Mouse (Mus musculus): ENCODE measurements around the gene Zdhhc8. TPM values are rescaled to one million over a fixed set of nuclear protein-coding genes. Genes with fewer than 3 reads are reported as not detected.

The Zdhhc8 gene
- polyA plus RNA-seq, 1 experiment from 2014 or later = 4.3 TPM

DNA sequence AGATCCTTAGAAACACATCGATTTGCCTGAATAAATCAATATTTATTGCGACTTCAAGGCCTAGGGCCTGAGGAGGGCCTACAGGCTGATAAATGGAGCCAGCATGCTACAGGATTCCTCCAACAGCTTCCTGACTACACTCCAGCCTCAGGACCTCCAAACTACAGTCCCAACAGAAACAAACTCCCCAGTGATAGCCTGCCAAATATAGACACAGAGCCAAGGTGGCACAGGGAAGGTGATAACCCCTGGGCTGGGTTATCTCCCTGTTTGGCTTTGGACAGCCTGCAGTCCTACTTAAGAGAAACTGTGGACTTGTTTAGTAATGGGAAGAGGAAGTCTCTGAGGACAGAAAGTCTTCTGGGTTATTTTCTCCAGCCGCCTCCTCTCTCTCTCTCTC is 47.7 kb downstream of the Zdhhc8 start:
- 64% methylated on average over 3 of the region's 3 CpGs for WGBS (ENCODE audit: insufficient replicate concordance)
- Histone ChIP-seq H3K27ac (no peak overlapping the region), H3K4me1 (no peaks in the 10 kb centered on the region), H3K27me3 (replicated peaks) (no peaks in the 10 kb centered on the region), H3K9ac (no peak overlapping the region), H3K9me3 (replicated peaks) (no peaks in the 10 kb centered on the region), H3K36me3 (no peaks in the 10 kb centered on the region), H3K4me3 (no peak overlapping the region), H3K4me2 (no peak overlapping the region)
- ATAC-seq = no peak

DNA sequence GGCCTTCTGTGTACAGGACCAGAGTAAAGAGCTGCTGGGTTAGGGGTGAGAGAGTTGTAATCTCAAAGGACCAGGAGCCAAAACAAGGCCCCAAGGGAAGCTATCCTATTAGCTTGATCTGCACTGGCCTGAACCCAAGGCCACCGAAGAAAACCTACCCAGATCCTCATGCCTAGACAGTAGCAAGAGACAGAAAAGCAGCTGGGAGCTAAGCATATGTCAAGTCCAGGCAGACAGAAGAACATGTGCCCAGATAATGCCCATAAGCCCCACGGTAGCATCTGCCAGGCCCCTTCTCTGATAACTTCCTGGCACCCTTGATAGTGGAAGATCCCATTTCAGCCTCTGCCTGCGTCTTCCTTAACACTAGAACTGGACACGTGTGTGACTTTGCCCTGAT is 48.1 kb downstream of the Zdhhc8 start:
- H3K4me2 ChIP-seq = no peak overlapping the region
- H3K9me3 ChIP-seq (replicated peaks) = no peaks in the 10 kb centered on the region
- no peaks in the 10 kb centered on the region for H3K27me3 ChIP-seq (replicated peaks)
- 50% methylated on average over 4 of the region's 4 CpGs for WGBS (ENCODE audit: insufficient replicate concordance)
- no peak overlapping the region for H3K4me3 ChIP-seq
- no peaks in the 10 kb centered on the region for H3K36me3 ChIP-seq
- no peak for ATAC-seq
- no peaks in the 10 kb centered on the region for H3K4me1 ChIP-seq
- no peak overlapping the region for H3K27ac ChIP-seq
- H3K9ac ChIP-seq = no peak overlapping the region

DNA sequence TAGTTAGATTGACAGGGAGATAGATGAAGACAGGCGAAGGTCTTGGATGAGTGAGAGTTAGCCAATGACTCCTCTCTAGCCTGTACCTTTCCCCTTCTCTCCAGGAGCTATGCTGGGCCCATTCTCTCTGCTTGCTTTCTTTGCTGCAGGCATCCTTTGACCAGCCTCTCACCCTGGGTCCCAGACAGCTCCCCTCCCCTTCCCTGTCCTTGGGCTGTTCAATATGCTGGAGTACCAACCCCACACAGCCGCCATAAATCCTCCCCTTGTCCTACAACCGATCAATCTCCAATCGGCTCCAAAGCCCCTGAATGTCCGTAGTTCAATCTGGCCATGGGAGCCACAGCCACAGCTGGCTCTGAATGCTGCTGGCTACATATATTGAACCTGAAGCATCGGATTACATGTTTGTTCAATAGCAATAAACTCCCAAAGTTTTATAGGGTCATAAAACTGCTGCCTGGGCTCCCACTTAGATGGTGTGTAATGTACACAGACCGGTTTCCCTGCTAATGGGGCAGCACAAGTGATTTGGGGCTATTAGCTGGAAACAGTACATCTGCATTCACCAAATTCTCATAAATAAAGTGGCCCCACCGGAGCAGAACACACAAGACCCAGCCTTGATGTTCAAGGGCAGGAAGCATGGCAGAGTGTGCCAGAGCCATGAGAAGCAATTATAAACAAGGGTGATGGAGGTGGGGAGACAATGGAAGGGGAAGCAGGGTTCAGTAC is 49.1 kb downstream of the Zdhhc8 start:
- Histone ChIP-seq H3K9ac (no peak overlapping the region), H3K4me1 (no peaks in the 10 kb centered on the region), H3K4me2 (no peak overlapping the region), H3K9me3 (replicated peaks) (no peaks in the 10 kb centered on the region), H3K36me3 (no peaks in the 10 kb centered on the region), H3K4me3 (no peak overlapping the region), H3K27me3 (replicated peaks) (peaks cover 4% of the 10 kb centered on the region; the same call in 1 of the 2 replicates), H3K27ac (no peak overlapping the region)
- ATAC-seq = no peak
- 68% methylated on average over 8 of the region's 8 CpGs for WGBS (ENCODE audit: insufficient replicate concordance)

GRCm38 (mm10) chr16:18182766-18183165 is 52.2 kb downstream of the Zdhhc8 start:
- Histone ChIP-seq H3K36me3 (no peaks in the 10 kb centered on the region), H3K4me1 (0 out of 2 replicates have a peak, but pooled peaks cover 8% of the 10 kb centered on the region), H3K9me3 (replicated peaks) (no peaks in the 10 kb centered on the region), H3K4me3 (no peak overlapping the region), H3K27me3 (replicated peaks) (peaks cover 14% of the 10 kb centered on the region; the same call in 1 of the 2 replicates), H3K4me2 (no peak overlapping the region), H3K27ac (no peak overlapping the region), H3K9ac (no peak overlapping the region)
- no peak for ATAC-seq
- 55% methylated on average over 8 of the region's 8 CpGs for WGBS (ENCODE audit: insufficient replicate concordance)

DNA sequence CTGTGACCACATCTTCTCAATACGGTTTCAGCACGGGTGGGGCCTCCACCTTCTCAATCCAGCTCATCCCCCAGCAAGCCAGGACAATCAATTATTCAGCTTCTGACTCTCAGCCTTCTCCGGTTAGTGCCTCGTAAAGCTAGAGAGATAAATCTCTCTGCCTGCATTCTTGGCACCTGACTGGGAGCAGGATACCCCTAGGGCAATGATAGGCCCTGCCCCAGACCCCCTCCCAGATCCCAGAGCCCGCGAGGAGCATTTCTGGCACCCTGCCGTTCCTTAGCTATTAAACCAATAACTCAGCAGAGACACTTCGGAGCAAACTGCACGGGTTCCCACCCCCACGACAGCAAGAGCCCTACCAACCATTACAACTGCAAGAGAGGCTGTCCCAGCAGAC is 53.5 kb downstream of the Zdhhc8 start:
- no peaks in the 10 kb centered on the region for H3K36me3 ChIP-seq
- H3K27ac ChIP-seq = no peak overlapping the region
- 0 out of 2 replicates have a peak, but pooled peaks cover 12% of the 10 kb centered on the region for H3K4me1 ChIP-seq
- H3K27me3 ChIP-seq (replicated peaks) = peaks cover 14% of the 10 kb centered on the region; the same call in 1 of the 2 replicates
- H3K9ac ChIP-seq = no peak overlapping the region
- no peak for ATAC-seq
- no peaks in the 10 kb centered on the region for H3K9me3 ChIP-seq (replicated peaks)
- WGBS (ENCODE audit: insufficient replicate concordance) = 55% methylated on average over 10 of the region's 10 CpGs
- H3K4me2 ChIP-seq = no peak overlapping the region
- H3K4me3 ChIP-seq = no peak overlapping the region

GRCm38 (mm10) chr16:18179591-18179990 is 55.3 kb downstream of the Zdhhc8 start:
- Histone ChIP-seq H3K36me3 (no peaks in the 10 kb centered on the region), H3K9ac (no peak overlapping the region), H3K9me3 (replicated peaks) (no peaks in the 10 kb centered on the region), H3K4me3 (no peak overlapping the region), H3K4me2 (no peak overlapping the region), H3K27me3 (replicated peaks) (peaks cover 14% of the 10 kb centered on the region; the same call in 1 of the 2 replicates), H3K4me1 (peaks cover 20% of the 10 kb centered on the region; the same call in 1 of the 2 replicates), H3K27ac (no peak overlapping the region)
- ATAC-seq = no peak
- WGBS (ENCODE audit: insufficient replicate concordance) = 48% methylated on average over 2 of the region's 2 CpGs

DNA sequence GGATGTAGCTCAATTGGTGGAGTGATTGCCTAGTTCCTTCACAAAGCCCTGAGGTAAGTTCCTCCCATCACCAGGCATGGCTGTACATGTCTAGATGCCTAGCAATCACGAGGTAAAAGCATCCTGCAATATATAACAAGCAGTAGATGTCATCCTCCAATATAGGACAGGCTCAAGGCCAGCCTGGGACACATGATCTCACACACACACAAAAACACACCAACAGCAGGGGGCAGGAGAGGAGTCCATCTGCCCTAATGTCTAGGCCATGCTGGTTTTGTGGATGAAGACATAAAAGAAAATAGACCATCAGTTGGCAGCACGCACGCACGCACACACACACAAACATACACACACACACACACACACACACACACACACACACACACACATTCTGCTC is 58.2 kb downstream of the Zdhhc8 start:
- no peak overlapping the region for H3K4me3 ChIP-seq
- 60% methylated on average over 4 of the region's 4 CpGs for WGBS (ENCODE audit: insufficient replicate concordance)
- peak overlapping the region; percentile 50 for H3K27ac ChIP-seq
- ATAC-seq = no peak
- H3K4me1 ChIP-seq = peaks cover 20% of the 10 kb centered on the region; the same call in 1 of the 2 replicates
- H3K27me3 ChIP-seq (replicated peaks) = peaks cover 14% of the 10 kb centered on the region; the same call in 1 of the 2 replicates
- no peak overlapping the region for H3K4me2 ChIP-seq
- H3K9ac ChIP-seq = no peak overlapping the region
- H3K36me3 ChIP-seq = no peaks in the 10 kb centered on the region
- no peaks in the 10 kb centered on the region for H3K9me3 ChIP-seq (replicated peaks)

DNA sequence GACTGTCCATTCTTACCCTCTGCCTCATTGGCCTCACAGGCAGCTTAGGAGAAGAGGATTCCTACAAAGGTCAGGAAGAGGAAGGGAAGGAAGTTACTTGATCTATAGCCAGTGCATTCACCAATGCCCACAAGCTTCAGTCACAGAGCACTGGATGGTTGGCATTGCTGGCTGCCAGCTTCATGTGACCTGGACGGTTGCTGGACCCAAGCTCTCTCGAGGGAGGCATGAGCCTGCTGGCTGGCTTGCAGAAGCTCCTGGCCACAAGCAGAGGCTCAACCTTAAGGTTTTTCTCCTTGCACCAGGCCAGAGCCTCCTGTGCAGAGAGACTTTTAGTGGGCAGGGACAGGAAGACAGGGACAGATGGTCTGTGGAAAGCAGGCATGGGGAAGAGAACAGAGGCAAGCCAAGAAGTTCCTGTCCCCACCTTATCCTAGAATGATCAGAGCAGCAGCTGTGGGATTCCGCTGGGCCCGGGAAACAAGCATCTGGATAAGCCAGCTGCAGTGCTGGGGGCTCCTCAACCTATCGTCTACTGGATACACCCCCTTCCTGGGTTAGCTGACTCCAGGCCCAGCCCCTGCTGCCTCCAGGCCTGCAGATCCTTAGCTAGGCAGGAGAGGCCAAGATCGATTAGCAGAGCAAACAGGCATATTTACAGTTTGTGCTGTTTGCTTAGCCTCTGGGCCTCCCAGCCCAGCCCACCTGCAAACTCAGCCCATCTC is 59.0 kb downstream of the Zdhhc8 start:
- Histone ChIP-seq H3K4me1 (peaks cover 20% of the 10 kb centered on the region; the same call in 1 of the 2 replicates), H3K27ac (peak overlapping the region; percentile 50), H3K4me2 (peak overlapping the region; percentile 21), H3K9me3 (replicated peaks) (no peaks in the 10 kb centered on the region), H3K27me3 (replicated peaks) (peaks cover 10% of the 10 kb centered on the region; the same call in 1 of the 2 replicates), H3K36me3 (no peaks in the 10 kb centered on the region), H3K4me3 (no peak overlapping the region), H3K9ac (no peak overlapping the region)
- ATAC-seq = peak; percentile 71
- WGBS (ENCODE audit: insufficient replicate concordance) = 28% methylated on average over 6 of the region's 6 CpGs

- Histone ChIP-seq H3K4me2 (no peak overlapping the region), H3K4me3 (no peak overlapping the region), H3K4me1 (peaks cover 12% of the 10 kb centered on the region; the same call in 1 of the 2 replicates), H3K36me3 (no peaks in the 10 kb centered on the region), H3K27me3 (replicated peaks) (no peaks in the 10 kb centered on the region), H3K9me3 (replicated peaks) (no peaks in the 10 kb centered on the region), H3K9ac (no peak overlapping the region), H3K27ac (no peak overlapping the region)
- ATAC-seq = no peak
- 68% methylated on average over 11 of the region's 11 CpGs for WGBS (ENCODE audit: insufficient replicate concordance)
These were observed 61.1 kb downstream of the Zdhhc8 start for GRCm38 (mm10) chr16:18173788-18174187.

- WGBS (ENCODE audit: insufficient replicate concordance) = 75% methylated on average over 9 of the region's 9 CpGs
- Histone ChIP-seq H3K9ac (no peak overlapping the region), H3K36me3 (no peaks in the 10 kb centered on the region), H3K9me3 (replicated peaks) (no peaks in the 10 kb centered on the region), H3K27ac (no peak overlapping the region), H3K4me1 (peaks cover 12% of the 10 kb centered on the region; the same call in 1 of the 2 replicates), H3K4me3 (no peak overlapping the region), H3K27me3 (replicated peaks) (no peaks in the 10 kb centered on the region), H3K4me2 (no peak overlapping the region)
- no peak for ATAC-seq
These were observed 61.7 kb downstream of the Zdhhc8 start for GRCm38 (mm10) chr16:18173231-18173630.

- Histone ChIP-seq H3K4me3 (no peak overlapping the region), H3K9ac (no peak overlapping the region), H3K27ac (no peak overlapping the region), H3K4me1 (peaks cover 12% of the 10 kb centered on the region; the same call in 1 of the 2 replicates), H3K27me3 (replicated peaks) (no peaks in the 10 kb centered on the region), H3K36me3 (no peaks in the 10 kb centered on the region), H3K9me3 (replicated peaks) (no peaks in the 10 kb centered on the region), H3K4me2 (no peak overlapping the region)
- ATAC-seq = no peak; the same call in 1 of the 2 replicates
- 5% methylated on average over 7 of the region's 7 CpGs for WGBS (ENCODE audit: insufficient replicate concordance)
These were observed 62.6 kb downstream of the Zdhhc8 start for GRCm38 (mm10) chr16:18172266-18172855.

All from liver, embryonic 12.5 days (tissue).